Mouse (Mus musculus) neural tube, embryonic 14.5 days (tissue): ENCODE results near the gene Josd1. TPM values are rescaled to one million over a fixed set of nuclear protein-coding genes. Genes with fewer than 3 reads are reported as not detected.

Source experiments
- polyA plus RNA-seq: library from polyadenylated mRNA; unstranded; fragments of >200 nt; fragmentation: Nextera tagmentation; extraction: Ambion mirVana; gene quantifications from 2 replicates; pipeline ENCODE4 v1.2.1, GENCODE M21; 2014

Gene Josd1
- polyA plus RNA-seq, 1 experiment from 2014 or later, result 16.0 TPM

Other genes with a start within 250 kb of the Josd1 start
- 202 and 236 TPM in 2 replicates for gene Csnk1e, start 232.4 kb downstream of the Josd1 start, polyA plus RNA-seq
- not detected in 2 replicates for gene Kcnj4, start 182.7 kb downstream of the Josd1 start, polyA plus RNA-seq
- gene Kdelr3, start 171.5 kb downstream of the Josd1 start, polyA plus RNA-seq, result 3.9 and 11.6 TPM in 2 replicates
- gene Ddx17, start 141.2 kb downstream of the Josd1 start, polyA plus RNA-seq, result 92.0 and 105 TPM in 2 replicates
- 0.88 and 1.5 TPM in 2 replicates for gene Dmc1, start 82.8 kb downstream of the Josd1 start, polyA plus RNA-seq
- 6.1 and 7.8 TPM in 2 replicates for gene Fam227a, start 29.0 kb downstream of the Josd1 start, polyA plus RNA-seq
- 78.0 and 85.6 TPM in 2 replicates for gene Cby1, start 28.7 kb downstream of the Josd1 start, polyA plus RNA-seq
- gene Tomm22, start 17.1 kb downstream of the Josd1 start, polyA plus RNA-seq, result 253 TPM in 2 replicates
- gene Gtpbp1, start 2.9 kb upstream of the Josd1 start, polyA plus RNA-seq, result 37.5 and 41.2 TPM in 2 replicates
- gene Sun2, start 54.6 kb upstream of the Josd1 start, polyA plus RNA-seq, result 7.4 and 8.5 TPM in 2 replicates
- 62.2 and 62.8 TPM in 2 replicates for gene Dnal4, start 89.9 kb upstream of the Josd1 start, polyA plus RNA-seq
- 15.5 and 23.4 TPM in 2 replicates for gene Nptxr, start 116.8 kb upstream of the Josd1 start, polyA plus RNA-seq
- 1.0 and 2.5 TPM in 2 replicates for gene Npcd, start 146.3 kb upstream of the Josd1 start, polyA plus RNA-seq
- 25.4 and 31.1 TPM in 2 replicates for gene Cbx6, start 146.8 kb upstream of the Josd1 start, polyA plus RNA-seq
- gene Apobec3, start 203.7 kb upstream of the Josd1 start, polyA plus RNA-seq, result 2.3 and 6.0 TPM in 2 replicates